Comparison of ENCODE assay signal across 8 mouse cellular contexts in the genomic region with DNA sequence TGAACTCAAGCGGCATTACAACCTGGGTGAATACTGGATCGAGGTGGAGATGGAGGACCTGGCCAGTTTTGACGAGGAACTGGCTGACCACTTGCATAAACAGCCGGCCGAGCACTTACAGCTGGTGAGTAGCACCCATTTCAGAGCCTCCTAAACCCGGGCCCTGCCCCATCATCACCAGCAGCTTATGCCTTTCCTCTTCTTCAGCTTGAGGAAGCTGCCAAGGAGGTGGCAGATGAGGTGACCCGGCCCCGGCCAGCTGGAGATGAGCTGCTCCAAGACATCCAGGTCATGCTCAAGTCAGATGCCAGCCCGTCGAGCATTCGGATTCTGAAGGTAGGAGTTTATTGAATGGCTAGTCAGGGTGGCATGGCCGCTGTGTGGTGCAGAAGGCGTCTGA. TPM values are rescaled to one million over a fixed set of nuclear protein-coding genes. Genes with fewer than 3 reads are reported as not detected.
DNase-seq lines count a peak whose midpoint lies in the region; ATAC-seq and TF ChIP-seq lines count a peak whose summit lies in the region.

No protein-coding gene starts in this region.

- H3K36me3 ChIP-seq in heart, embryonic 10.5 days: peaks cover 42% of the 10 kb centered on the region
- peaks cover 20% of the 10 kb centered on the region; the same call in 1 of the 2 replicates for H3K36me3 ChIP-seq in forebrain, embryonic 11.5 days (ENCODE audit: control insufficient read depth, insufficient read depth, low read length)
- no peaks in the 10 kb centered on the region for H3K36me3 ChIP-seq in liver, adult 2 months (ENCODE audit: control insufficient read depth, insufficient read depth, low read length)

- no peak for TF ChIP-seq CTCF in liver, adult 2 months (IDR thresholded peaks at IDR 0.05; ENCODE audit: low read depth, low read length)

- TF ChIP-seq POLR2A in liver, adult 2 months (IDR thresholded peaks at IDR 0.05; ENCODE audit: extremely low read depth, insufficient read depth, low read length): no peak

- ATAC-seq in forebrain, embryonic 11.5 days (replicated peaks; ENCODE audit: low FRiP score): no peak

- H3K4me1 ChIP-seq in heart, embryonic 10.5 days: peaks cover 17% of the 10 kb centered on the region
- H3K4me1 ChIP-seq in forebrain, embryonic 11.5 days (replicated peaks; ENCODE audit: control insufficient read depth, insufficient read depth, low read length): peaks cover 4% of the 10 kb centered on the region; the same call in 1 of the 2 replicates
- peaks cover 11% of the 10 kb centered on the region for H3K4me1 ChIP-seq in liver, adult 2 months (ENCODE audit: control insufficient read depth, insufficient read depth, low read length)

- no peaks in the 10 kb centered on the region for H3K9me3 ChIP-seq in heart, embryonic 10.5 days
- no peaks in the 10 kb centered on the region for H3K9me3 ChIP-seq in forebrain, embryonic 11.5 days (ENCODE audit: control insufficient read depth, low read length)

- peak overlapping the region; percentile 94 for H3K4me2 ChIP-seq in forebrain, embryonic 11.5 days (ENCODE audit: low read depth, low read length, severe bottlenecking)

- no peaks in the 10 kb centered on the region for H3K27me3 ChIP-seq in heart, embryonic 10.5 days (ENCODE audit: insufficient read depth, poor library complexity, severe bottlenecking)
- H3K27me3 ChIP-seq in forebrain, embryonic 11.5 days (ENCODE audit: control insufficient read depth, insufficient read depth, low read length): no peaks in the 10 kb centered on the region
- H3K27me3 ChIP-seq in liver, adult 2 months (ENCODE audit: control insufficient read depth, insufficient read depth, low read length): no peaks in the 10 kb centered on the region

- WGBS in heart, embryonic 10.5 days: 19% methylated on average over 13 of the region's 13 CpGs
- 20% methylated on average over 13 of the region's 13 CpGs for WGBS in forebrain, embryonic 11.5 days
- 25% methylated on average over 13 of the region's 13 CpGs for WGBS in liver, adult 2 months

- no peaks in the 10 kb centered on the region for H3K79me2 ChIP-seq in liver, adult 2 months (ENCODE audit: control insufficient read depth, insufficient read depth, low read length)

- H3K9ac ChIP-seq in forebrain, embryonic 11.5 days (ENCODE audit: low read length): peak overlapping the region; percentile 81
- H3K9ac ChIP-seq in liver, adult 2 months (ENCODE audit: low read depth, low read length): no peak overlapping the region

- intact Hi-C loops in heart, postnatal 25 days (cut with DNase I): no loop called here

- peak overlapping the region; percentile 93 for H3K4me3 ChIP-seq in heart, embryonic 10.5 days
- peak overlapping the region; percentile 78 for H3K4me3 ChIP-seq in forebrain, embryonic 11.5 days (ENCODE audit: low read depth, low read length)
- H3K4me3 ChIP-seq in liver, adult 2 months (ENCODE audit: insufficient read depth, low read depth, low read length): peak overlapping the region; percentile 63; the same call in 1 of the 2 replicates

- no peak for DNase-seq in heart, embryonic 10.5 days (ENCODE audit: low spot score)
- no peak for DNase-seq in heart, postnatal 25 days (ENCODE audit: low spot score)
- peak; percentile 14 for DNase-seq in CD4-positive helper T cell, adult 2 months (ENCODE audit: low read depth, low spot score)
- peak; percentile 56 for DNase-seq in forebrain, embryonic 11.5 days (ENCODE audit: low spot score)
- no peak for DNase-seq in liver, adult 2 months (ENCODE audit: extremely low read depth, low read depth, low spot score)
- peak; percentile 19 for DNase-seq in thymus, postnatal 14 days
- DNase-seq in embryo, embryonic 10 days (ENCODE audit: low spot score): no peak
- no peak for DNase-seq in yolk sac, embryonic 10.5 days (ENCODE audit: low spot score)

- H3K27ac ChIP-seq in heart, embryonic 10.5 days: peak overlapping the region; percentile 97
- H3K27ac ChIP-seq in forebrain, embryonic 11.5 days (ENCODE audit: low read depth, low read length): no peak overlapping the region
- no peak overlapping the region for H3K27ac ChIP-seq in liver, adult 2 months (replicated peaks; ENCODE audit: insufficient read depth, low read depth, low read length)

RNA-seq across cellular contexts. Expression of a gene that starts 0.7 kb away (rescaled TPM):
- polyA plus RNA-seq in heart, embryonic 10.5 days (2016; fragmentation: Nextera tagmentation; extraction: Ambion mirVana): 161 and 195 TPM in 2 replicates
- total RNA-seq in heart, postnatal 25 days (2021): 1 to 10 TPM; 4.3 to 4.4 TPM
- 249 and 272 TPM in 2 replicates for polyA plus RNA-seq in forebrain, embryonic 11.5 days (2014; fragmentation: Nextera tagmentation; extraction: Ambion mirVana)
- 2.8 and 8.3 TPM in 2 replicates for total RNA-seq in liver, adult 2 months (2014; rRNA removed)
- polyA plus RNA-seq in liver, adult 2 months (2012; rRNA removed): 2.0 and 2.2 TPM in 2 replicates

RNA-seq across cellular contexts. Expression of a gene that starts 16.7 kb away (rescaled TPM):
- 19.9 and 28.3 TPM in 2 replicates for polyA plus RNA-seq in heart, embryonic 10.5 days (2016; fragmentation: Nextera tagmentation; extraction: Ambion mirVana)
- total RNA-seq in heart, postnatal 25 days (2021): 10 to 100 TPM in 1 of 2 experiments, 1 to 10 TPM in 1; 7.9 to 10.4 TPM
- polyA plus RNA-seq in forebrain, embryonic 11.5 days (2014; fragmentation: Nextera tagmentation; extraction: Ambion mirVana): 9.1 and 9.6 TPM in 2 replicates
- total RNA-seq in liver, adult 2 months (2014; rRNA removed): 16.0 and 33.4 TPM in 2 replicates
- polyA plus RNA-seq in liver, adult 2 months (2012; rRNA removed): 12.4 and 19.2 TPM in 2 replicates

Comparison
In these comparisons a context has a peak if more than half of its experiments do, and no peak if none do; other contexts are left out.
1. DNase-seq: peak in CD4-positive helper T cell, adult 2 months (single experiment), forebrain, embryonic 11.5 days (single experiment) and thymus, postnatal 14 days (single experiment); none in heart, embryonic 10.5 days (single experiment), heart, postnatal 25 days (single experiment), liver, adult 2 months (single experiment), embryo, embryonic 10 days (single experiment) and yolk sac, embryonic 10.5 days (single experiment).
2. RNA of a gene that starts 0.7 kb away (polyA plus RNA-seq): 249 to 272 TPM in forebrain, embryonic 11.5 days and 161 to 195 TPM in heart, embryonic 10.5 days; 2.0 to 2.2 TPM in liver, adult 2 months; every median in the first group is over 10 times any median in the second.
3. Peak in every context shown above with its lines, with median percentiles within 50 percentile points of each other: H3K4me3 ChIP-seq.